Mouse (Mus musculus): Measurements from ENCODE around the gene Gm10322.

GRCm38 (mm10) chr10:59585621-59586020 is 30.2 kb upstream of the Gm10322 start:
- TF ChIP-seq HCFC1 (IDR thresholded peaks at IDR 0.05; ENCODE audit: borderline replicate concordance, insufficient read depth, low read length) (no peak), MAFK (IDR thresholded peaks at IDR 0.05; ENCODE audit: insufficient read depth, low read depth, low read length) (no peak), ZNF384 (IDR thresholded peaks at IDR 0.05; ENCODE audit: low read depth, low read length) (no peak), CHD2 (IDR thresholded peaks at IDR 0.05; ENCODE audit: low read depth, low read length) (no peak), ZC3H11A (IDR thresholded peaks at IDR 0.05; ENCODE audit: borderline replicate concordance, low read depth, low read length) (no peak)

Data from ES-E14 (cell line).